In the genomic region with DNA sequence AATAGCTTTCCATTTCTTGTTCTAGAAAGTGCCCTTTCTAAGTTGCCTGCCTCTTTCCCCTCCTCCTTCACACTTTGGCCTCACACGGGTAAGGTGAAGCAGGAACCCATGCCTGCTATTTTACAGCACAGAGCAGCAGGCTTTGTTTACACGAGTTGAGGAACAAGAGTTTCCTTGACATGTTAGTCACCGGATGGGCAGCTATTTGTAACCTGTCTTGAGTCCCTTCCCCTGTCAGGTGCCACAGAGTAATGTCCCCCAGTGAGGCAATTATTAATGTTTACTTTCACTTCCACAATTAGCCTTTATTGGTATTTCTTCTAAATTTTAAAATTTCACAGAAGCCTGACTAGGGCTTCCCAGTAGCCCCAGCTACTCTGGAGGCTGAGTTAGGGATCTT, we compare ENCODE assay signal across 23 mouse cellular contexts.
DNase-seq lines count a peak whose midpoint lies in the region; ATAC-seq and TF ChIP-seq lines count a peak whose summit lies in the region.
"Had no signal": no experiment of that assay in that cellular context is flagged by ENCODE, and none has a peak within 500 bp of the region (broad histone marks: within the 10 kb centered on the region; RNA-seq: fewer than 3 reads in every experiment).

No protein-coding gene starts in this region.

- no peak overlapping the region for H3K4me3 ChIP-seq in lung, postnatal 0 days (ENCODE audit: low read depth, low read length)
- no peak overlapping the region for H3K4me3 ChIP-seq in lung, adult 2 months (replicated peaks; ENCODE audit: extremely low read depth, low read depth, low read length)
- H3K4me3 ChIP-seq in forebrain, embryonic 12.5 days (replicated peaks), result no peak overlapping the region
- H3K4me3 ChIP-seq: embryonic facial prominence, embryonic 10.5 days; forebrain, embryonic 13.5 days; heart, embryonic 10.5 days; hindbrain, embryonic 13.5 days; limb, embryonic 12.5 days; liver, embryonic 12.5 days; lung, embryonic 15.5 days; midbrain, embryonic 15.5 days had no signal

- H3K4me2 ChIP-seq in lung, postnatal 0 days (replicated peaks; ENCODE audit: low read depth, low read length), result no peak overlapping the region
- H3K4me2 ChIP-seq in forebrain, embryonic 12.5 days, result no peak overlapping the region
- H3K4me2 ChIP-seq: forebrain, embryonic 13.5 days; hindbrain, embryonic 13.5 days; limb, embryonic 12.5 days; liver, embryonic 12.5 days; lung, embryonic 15.5 days; midbrain, embryonic 15.5 days had no signal

- TF ChIP-seq EP300 in lung, postnatal 0 days (IDR thresholded peaks at IDR 0.05), result no peak

- peak; percentile 33 for DNase-seq in lung, postnatal 0 days (ENCODE audit: low spot score)
- DNase-seq in lung, adult 2 months, result no peak
- DNase-seq in kidney, postnatal 4 days, result no peak
- DNase-seq: adrenal gland, postnatal 25 days; cerebellum, adult 18-20 months; cerebellum, postnatal 25 days; gastrocnemius, postnatal 25 days; kidney, adult 11 months; right cerebral cortex, postnatal 4 days; thymus, postnatal 25 days had no signal

- no peaks in the 10 kb centered on the region for H3K27me3 ChIP-seq in lung, postnatal 0 days (replicated peaks; ENCODE audit: insufficient read depth, low read length)
- 0 out of 2 replicates have a peak, but pooled peaks cover 2% of the 10 kb centered on the region for H3K27me3 ChIP-seq in forebrain, embryonic 12.5 days
- H3K27me3 ChIP-seq: forebrain, embryonic 13.5 days; liver, embryonic 12.5 days; lung, embryonic 15.5 days; midbrain, embryonic 15.5 days had no signal

- no peaks in the 10 kb centered on the region for H3K36me3 ChIP-seq in lung, postnatal 0 days (ENCODE audit: insufficient read depth, low read length)
- H3K36me3 ChIP-seq in forebrain, embryonic 12.5 days (replicated peaks), result no peaks in the 10 kb centered on the region
- H3K36me3 ChIP-seq: embryonic facial prominence, embryonic 10.5 days; G1E; heart, embryonic 10.5 days; hindbrain, embryonic 13.5 days; limb, embryonic 12.5 days; liver, embryonic 12.5 days; lung, embryonic 15.5 days; midbrain, embryonic 15.5 days had no signal

- TF ChIP-seq CTCF in lung, postnatal 0 days (IDR thresholded peaks at IDR 0.05), result no peak
- TF ChIP-seq CTCF in lung, adult 2 months (IDR thresholded peaks at IDR 0.05; ENCODE audit: insufficient read depth, low read length), result no peak

- no peak for TF ChIP-seq POLR2A in lung, adult 2 months (IDR thresholded peaks at IDR 0.05; ENCODE audit: borderline replicate concordance, extremely low read depth, low read depth, low read length)

- H3K4me1 ChIP-seq in lung, postnatal 0 days (ENCODE audit: insufficient read depth, low read depth, low read length), result no peaks in the 10 kb centered on the region
- no peaks in the 10 kb centered on the region; the same call in 1 of the 2 replicates for H3K4me1 ChIP-seq in lung, adult 2 months (ENCODE audit: control insufficient read depth, insufficient read depth, low read length)
- H3K4me1 ChIP-seq in forebrain, embryonic 12.5 days, result no peaks in the 10 kb centered on the region
- H3K4me1 ChIP-seq: forebrain, embryonic 13.5 days; hindbrain, embryonic 13.5 days; lung, embryonic 15.5 days; midbrain, embryonic 15.5 days had no signal

- H3K9ac ChIP-seq in lung, postnatal 0 days (replicated peaks; ENCODE audit: low read depth), result no peak overlapping the region
- H3K9ac ChIP-seq in forebrain, embryonic 12.5 days, result no peak overlapping the region
- H3K9ac ChIP-seq: forebrain, embryonic 13.5 days; hindbrain, embryonic 13.5 days; limb, embryonic 12.5 days; liver, embryonic 12.5 days; lung, embryonic 15.5 days; midbrain, embryonic 15.5 days had no signal

- no peak overlapping the region for H3K27ac ChIP-seq in lung, postnatal 0 days (ENCODE audit: low read length)
- no peak overlapping the region for H3K27ac ChIP-seq in forebrain, embryonic 12.5 days
- H3K27ac ChIP-seq: embryonic facial prominence, embryonic 10.5 days; forebrain, embryonic 13.5 days; heart, embryonic 10.5 days; hindbrain, embryonic 13.5 days; liver, embryonic 12.5 days; lung, embryonic 15.5 days; midbrain, embryonic 15.5 days had no signal

- 20% methylated on average over 3 of the region's 3 CpGs for WGBS in lung, postnatal 0 days
- WGBS in lung, adult 2 months, result 12% methylated on average over 3 of the region's 3 CpGs
- 50% methylated on average over 3 of the region's 3 CpGs for WGBS in forebrain, embryonic 12.5 days

- ATAC-seq in lung, postnatal 0 days, result no peak; the same call in 1 of the 2 replicates
- ATAC-seq in common myeloid progenitor, adult 5-6 weeks (replicated peaks; ENCODE audit: low read depth, poor library complexity, severe bottlenecking), result 0 out of 2 replicates have a peak, but pooled peaks have one; percentile 22
- peak; percentile 52 for ATAC-seq in megakaryocyte, adult 5-6 weeks (ENCODE audit: poor library complexity, severe bottlenecking)
- ATAC-seq in monocyte, adult 5-6 weeks (replicated peaks; ENCODE audit: insufficient number of reproducible peaks, low FRiP score, low TSS enrichment, poor library complexity, severe bottlenecking), result no peak
- no peak for ATAC-seq in forebrain, embryonic 12.5 days (ENCODE audit: low FRiP score)
- ATAC-seq: forebrain, embryonic 13.5 days; liver, embryonic 12.5 days; midbrain, embryonic 15.5 days had no signal

- no peaks in the 10 kb centered on the region for H3K9me3 ChIP-seq in lung, postnatal 0 days (ENCODE audit: low read length)
- no peaks in the 10 kb centered on the region for H3K9me3 ChIP-seq in forebrain, embryonic 12.5 days
- H3K9me3 ChIP-seq: embryonic facial prominence, embryonic 10.5 days; forebrain, embryonic 13.5 days; heart, embryonic 10.5 days; hindbrain, embryonic 13.5 days; limb, embryonic 12.5 days; liver, embryonic 12.5 days; lung, embryonic 15.5 days; midbrain, embryonic 15.5 days had no signal

Comparison
In these comparisons a context has a peak if more than half of its experiments do, and no peak if none do; other contexts are left out.
1. ATAC-seq: peak in common myeloid progenitor, adult 5-6 weeks (single experiment) and megakaryocyte, adult 5-6 weeks (single experiment); none in lung, postnatal 0 days (single experiment), monocyte, adult 5-6 weeks (single experiment) and forebrain, embryonic 12.5 days (single experiment).